Mouse (Mus musculus): ENCODE measurements at regions not wholly inside any gene's neighbourhood (a gene's known extent, or its start where the extent isn't known, plus 50 kb on each side); places are given as distances from the start of the nearest gene placed in this dataset.

DNA sequence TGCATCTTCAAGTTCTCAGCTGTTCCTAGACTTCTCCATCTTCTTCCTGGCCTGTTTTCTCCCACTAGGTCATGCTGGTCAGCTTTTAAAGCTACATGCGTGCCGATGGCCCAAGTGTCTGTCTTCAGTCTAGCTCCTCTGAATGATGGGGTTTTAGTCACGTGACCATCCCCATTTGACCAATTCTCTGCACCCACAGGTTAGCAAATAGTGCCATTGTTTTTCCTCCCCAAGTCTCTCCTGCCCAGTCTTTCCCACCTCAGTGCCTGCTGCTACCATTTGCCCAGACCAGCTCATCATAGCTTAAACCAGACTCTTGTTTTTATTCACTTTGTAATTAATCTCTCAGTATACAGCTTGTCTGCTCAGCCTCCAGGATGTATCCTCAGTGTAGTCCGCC lies 62.3 kb downstream of the Zfp706 start:
- DNase-seq (ENCODE audit: low spot score) = no peak

DNA sequence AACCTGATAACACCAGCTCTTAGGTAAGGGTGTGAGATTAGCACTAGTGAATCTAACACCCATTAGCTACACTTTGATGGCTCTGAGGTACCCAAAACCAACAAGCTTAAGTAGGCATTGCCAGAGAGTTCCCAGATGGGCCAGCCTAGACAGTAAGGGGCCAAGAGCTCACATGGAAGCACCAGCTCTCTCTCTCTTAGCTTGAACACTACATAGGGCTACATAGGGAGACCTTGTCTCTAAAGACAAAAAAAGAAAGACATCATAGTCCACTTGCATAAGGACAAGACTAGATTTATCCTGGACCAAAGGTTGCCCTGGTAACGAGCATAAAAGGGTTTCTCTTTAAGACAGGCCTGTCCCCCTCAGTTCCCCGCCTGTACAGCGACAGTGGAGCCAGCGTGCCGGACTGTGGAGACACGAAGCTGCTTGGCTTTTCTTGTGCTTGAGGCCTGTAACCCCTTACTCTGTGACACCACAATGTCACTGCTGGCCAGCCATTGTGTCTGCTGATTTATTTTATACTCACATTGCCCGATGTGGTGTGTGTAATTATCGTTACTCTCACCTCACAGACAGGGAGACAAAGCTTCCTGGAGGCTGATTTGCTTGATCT lies 62.9 kb downstream of the Zfp706 start:
- DNase-seq (ENCODE audit: low spot score) = no peak

DNA sequence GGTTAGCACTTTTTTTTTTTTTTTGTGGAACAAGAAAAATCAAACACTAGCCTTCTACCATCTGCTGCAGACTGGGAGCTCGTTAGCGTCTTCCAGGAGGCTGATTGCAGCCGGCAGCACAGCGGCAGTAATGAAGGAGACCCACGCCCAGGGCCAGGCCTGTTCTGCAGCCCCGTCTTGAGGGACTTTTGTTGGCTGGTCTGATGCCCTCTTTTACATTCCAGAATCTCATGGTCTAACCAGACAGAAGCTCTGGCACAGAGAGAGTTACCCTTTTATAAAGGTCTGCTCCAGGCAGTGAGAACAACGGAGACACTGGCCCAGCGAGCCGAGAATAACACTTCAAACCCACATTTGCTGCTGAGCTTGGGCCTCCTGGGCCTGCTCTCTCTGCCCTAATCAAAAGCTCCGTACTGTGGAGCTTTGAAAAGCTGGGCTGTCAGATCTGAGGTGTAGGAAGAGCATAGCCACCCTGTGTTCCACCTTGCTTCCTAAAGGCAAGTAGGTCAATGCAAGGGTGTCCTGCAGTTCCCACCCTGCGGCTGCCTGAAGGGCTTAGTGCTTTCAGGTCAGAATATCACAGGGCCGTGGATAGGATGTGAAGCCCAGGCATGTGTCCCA lies 64.0 kb downstream of the Zfp706 start:
- DNase-seq (ENCODE audit: low spot score) = no peak

- DNase-seq (ENCODE audit: low spot score) = no peak
Measured at GRCm38 (mm10) chr15:36942261-36942660, 65.3 kb downstream of the Zfp706 start.

DNA sequence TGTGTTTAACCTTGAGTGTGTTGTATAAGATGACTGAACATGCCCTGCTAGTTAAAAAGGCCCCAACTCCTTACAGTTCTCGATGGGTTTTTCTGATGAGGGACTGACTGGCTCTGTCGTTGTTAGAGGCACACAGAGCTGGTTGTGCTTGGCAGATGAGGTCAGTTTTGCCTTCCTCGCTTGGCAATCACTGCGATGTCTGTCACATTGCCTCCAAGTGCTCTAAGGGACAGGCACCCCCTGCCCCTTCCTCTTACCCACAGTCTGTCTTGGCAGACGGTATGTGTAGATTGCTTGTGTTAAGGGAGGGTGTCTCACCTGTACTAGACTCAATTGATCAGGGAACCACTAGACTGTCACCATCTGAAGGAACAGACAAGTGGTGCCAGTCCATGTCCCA lies 65.8 kb downstream of the Zfp706 start:
- DNase-seq (ENCODE audit: low spot score) = no peak

DNA sequence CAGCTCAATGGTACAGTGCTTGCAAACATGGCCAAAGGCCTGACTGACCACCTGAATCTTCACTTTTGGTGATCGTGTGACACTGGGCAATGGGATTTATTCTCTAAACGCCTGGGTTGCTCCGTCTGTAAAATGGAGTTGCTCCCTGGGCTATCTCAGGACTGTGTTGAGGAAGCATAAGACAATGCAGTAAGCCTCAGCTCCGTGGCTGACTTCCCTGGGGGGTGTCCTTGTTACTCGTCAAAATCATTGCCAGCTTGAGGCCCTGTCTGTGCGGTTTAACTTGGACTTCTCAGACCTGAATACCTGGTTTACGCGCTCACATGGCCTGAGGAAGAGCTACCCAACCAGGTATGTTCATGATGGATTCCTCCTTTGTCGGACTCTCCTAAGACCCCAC lies 68.0 kb downstream of the Zfp706 start:
- DNase-seq (ENCODE audit: low spot score) = no peak

- no peak for DNase-seq (ENCODE audit: low spot score)
Measured at GRCm38 (mm10) chr15:36939153-36939552, 68.4 kb downstream of the Zfp706 start.

DNA sequence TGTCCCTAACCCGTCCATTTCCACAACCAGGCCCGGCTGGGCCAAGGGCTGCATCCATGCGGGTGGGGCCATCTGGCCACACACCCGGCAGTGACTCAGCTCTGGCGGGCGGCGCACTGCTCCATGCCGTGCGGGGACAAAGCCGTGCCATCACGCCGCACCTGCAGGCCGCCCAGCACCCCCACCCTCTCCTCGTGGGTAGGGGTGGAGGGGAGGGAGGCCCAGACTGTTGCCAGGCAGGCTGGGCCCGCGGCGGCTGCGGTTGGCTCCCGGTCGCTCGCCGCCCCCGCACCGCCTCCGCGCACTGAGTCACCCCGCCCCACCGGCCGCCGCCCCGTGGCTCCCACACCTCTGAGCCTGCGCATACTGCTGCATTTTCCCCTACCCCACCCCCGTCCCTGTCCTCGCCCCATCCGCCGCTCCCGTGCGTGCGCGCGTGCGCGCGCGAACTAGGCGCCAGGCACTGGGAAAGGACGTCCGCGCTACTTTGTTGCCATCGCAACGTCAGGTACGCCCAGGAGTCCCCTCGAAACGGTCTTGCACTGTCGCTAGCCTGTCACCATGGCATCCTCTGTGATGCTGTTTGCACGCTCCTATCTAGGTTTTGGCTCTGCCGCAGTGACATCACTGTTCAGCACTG lies 68.9 kb downstream of the Zfp706 start:
- DNase-seq (ENCODE audit: low spot score) = peak; percentile 90

GRCm38 (mm10) chr15:36937757-36938498 lies 69.6 kb downstream of the Zfp706 start:
- DNase-seq (ENCODE audit: low spot score) = peak; percentile 62

DNA sequence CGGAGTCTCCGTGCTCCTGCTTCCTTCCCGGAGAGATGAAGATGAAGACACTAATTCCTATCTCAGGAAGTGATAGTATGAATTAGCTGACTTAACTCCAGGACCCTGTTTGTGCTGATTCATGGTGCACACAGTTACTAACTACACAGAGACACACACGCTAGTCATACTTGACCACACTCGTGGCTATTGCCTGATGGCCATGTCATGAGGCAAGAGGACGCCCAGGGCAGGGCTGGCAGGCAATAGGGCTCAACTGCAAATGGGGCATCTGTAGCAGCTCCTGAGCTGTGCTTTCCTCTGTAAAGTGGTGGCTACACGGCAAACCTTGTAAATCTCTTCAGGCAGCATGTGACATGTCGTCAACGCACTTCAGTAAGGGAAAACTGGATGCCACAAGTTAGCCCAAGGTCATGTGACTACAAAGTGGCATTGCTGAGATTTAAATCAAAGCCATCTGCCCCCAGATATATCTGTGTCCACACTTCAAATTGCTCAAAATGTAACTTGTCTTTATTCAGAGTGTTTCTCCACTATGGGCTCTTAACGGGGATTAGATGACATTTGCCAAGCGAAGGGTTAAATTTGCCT lies 70.4 kb downstream of the Zfp706 start:
- DNase-seq (ENCODE audit: low spot score) = no peak

GRCm38 (mm10) chr15:36934801-36935200 lies 72.8 kb downstream of the Zfp706 start:
- DNase-seq (ENCODE audit: low spot score) = no peak

GRCm38 (mm10) chr15:36933581-36933991 lies 74.0 kb downstream of the Zfp706 start:
- no peak for DNase-seq (ENCODE audit: low spot score)

DNA sequence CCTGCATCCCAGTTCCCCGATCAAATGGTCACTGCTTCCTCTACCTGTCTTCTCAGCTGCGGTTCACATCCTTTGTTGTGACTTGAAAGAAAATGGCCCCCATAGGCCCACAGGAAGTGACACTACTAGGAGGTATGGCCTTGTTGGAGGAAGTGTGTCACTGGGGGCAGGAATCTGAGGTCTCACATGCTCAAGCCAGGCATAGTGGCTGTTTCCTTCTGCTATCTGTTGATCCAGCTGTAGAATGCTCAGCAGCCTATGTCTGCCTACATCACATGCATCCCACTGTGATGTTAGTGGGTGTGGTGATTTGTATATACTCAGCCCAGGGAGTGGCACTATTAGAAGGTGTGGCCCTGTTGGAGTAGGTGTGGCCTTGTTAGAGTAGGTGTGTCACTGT lies 76.1 kb downstream of the Zfp706 start:
- DNase-seq (ENCODE audit: low spot score) = no peak

DNA sequence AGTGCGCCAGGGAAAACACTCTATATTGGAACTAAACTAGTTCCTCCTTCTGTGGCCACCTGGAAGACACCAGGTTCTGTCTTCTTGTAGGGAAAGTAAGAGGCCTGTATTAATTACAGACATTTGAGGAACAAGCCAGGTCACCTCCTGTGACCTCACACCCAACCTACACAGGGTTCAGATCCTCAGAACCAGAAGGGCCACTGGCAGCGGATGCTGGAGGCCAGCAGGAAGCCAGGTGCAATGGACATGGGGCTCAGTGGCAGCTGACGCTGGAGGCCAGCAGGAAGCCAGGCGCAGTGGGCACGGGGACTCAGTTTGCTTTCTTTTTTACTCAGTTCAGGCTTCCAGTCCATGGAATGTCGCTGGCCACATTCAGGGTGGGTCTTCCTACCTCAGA lies 77.1 kb downstream of the Zfp706 start:
- DNase-seq (ENCODE audit: low spot score) = no peak

GRCm38 (mm10) chr15:36929786-36930185 lies 77.8 kb downstream of the Zfp706 start:
- DNase-seq (ENCODE audit: low spot score) = no peak

- no peak for DNase-seq (ENCODE audit: low spot score)
Measured at GRCm38 (mm10) chr15:36929088-36929487, 78.5 kb downstream of the Zfp706 start.

DNA sequence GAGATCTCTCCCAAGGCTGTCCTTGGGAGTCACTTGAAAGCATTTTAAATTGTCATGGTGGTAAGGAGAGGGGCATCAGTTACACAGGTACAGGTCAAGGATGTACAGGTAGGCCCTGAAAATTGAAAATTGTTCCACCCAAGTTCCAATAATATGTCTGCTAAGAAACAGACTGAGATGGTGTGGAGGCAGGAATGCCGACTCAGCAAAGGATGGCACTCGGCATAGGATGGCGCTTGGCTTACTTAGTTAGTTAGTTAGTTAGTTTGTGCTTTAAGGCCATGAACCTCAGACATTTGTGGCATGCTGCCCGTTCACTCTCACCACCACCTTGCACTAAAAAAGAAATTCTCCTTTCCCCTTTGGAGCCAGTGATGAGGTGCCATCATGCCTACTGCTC lies 78.9 kb downstream of the Zfp706 start:
- DNase-seq (ENCODE audit: low spot score) = no peak

DNA sequence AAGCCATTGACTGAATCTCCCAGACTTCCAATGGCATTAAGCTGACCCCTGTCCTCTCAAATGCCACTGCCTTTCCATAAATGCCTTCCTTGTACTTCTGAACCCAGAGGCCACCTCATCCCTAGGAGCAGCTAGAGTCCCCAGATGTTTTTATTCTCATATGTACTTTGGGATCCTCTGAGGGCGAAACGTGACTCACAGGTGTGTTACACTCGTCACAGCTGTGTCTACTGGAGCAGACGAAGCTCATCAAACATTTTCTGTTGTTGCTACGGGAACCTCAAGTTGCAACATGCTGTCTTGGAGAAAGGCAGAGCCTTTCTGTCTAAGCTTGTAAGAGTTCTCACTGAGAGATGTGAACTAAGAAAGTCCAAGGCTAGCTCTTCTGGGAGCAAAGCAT lies 80.1 kb downstream of the Zfp706 start:
- DNase-seq (ENCODE audit: low spot score) = no peak

- DNase-seq (ENCODE audit: low spot score) = no peak
Measured at GRCm38 (mm10) chr15:36924171-36924570, 83.4 kb downstream of the Zfp706 start.

DNA sequence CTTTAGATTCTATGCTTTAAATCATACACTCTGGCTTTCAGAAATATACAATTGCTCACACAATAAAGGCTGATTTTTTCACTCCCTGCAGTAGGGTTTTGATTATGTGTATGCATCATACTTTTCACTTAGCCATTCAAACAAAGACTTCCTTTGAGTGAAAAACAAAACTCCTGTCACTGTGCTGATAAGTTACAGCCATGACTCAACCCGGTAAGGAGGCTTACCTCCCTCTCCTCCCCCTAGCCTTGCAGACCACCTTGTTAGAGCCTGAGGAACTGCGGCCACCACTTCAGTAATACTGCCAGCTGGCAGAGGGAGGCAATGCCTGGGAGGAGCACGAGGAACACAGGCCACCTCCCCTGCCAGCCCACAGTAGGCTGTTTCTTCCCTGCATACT lies 86.2 kb downstream of the Zfp706 start:
- no peak for DNase-seq (ENCODE audit: low spot score)

- DNase-seq (ENCODE audit: low spot score) = no peak
Measured at GRCm38 (mm10) chr15:36920886-36921285, 86.7 kb downstream of the Zfp706 start.

GRCm38 (mm10) chr15:36919704-36920103 lies 87.9 kb downstream of the Zfp706 start:
- DNase-seq (ENCODE audit: low spot score) = no peak

GRCm38 (mm10) chr15:36919209-36919608 lies 88.4 kb downstream of the Zfp706 start:
- no peak for DNase-seq (ENCODE audit: low spot score)
